13 mouse cellular contexts compared by ENCODE assay signal in the genomic region with DNA sequence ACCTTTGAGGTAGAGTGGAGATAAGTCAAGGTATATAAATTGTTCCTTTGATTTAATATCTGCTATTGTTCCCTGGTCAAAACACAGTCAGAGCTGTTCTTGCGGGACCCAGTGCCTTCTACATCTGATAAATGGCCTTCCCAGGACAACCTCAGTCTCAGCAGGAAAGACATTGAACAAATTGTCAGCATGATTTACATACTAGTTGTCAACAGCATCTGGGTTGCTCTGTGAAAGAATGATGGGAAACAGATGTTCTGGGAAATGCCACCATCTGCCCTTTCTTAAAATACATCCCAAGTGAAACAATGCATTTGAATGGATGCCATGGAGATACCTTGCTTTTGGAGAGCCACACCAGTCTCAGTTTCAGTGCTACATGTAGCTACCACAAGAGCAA.
DNase-seq lines count a peak whose midpoint lies in the region; ATAC-seq and TF ChIP-seq lines count a peak whose summit lies in the region.
"Had no signal": no experiment of that assay in that cellular context is flagged by ENCODE, and none has a peak within 500 bp of the region (broad histone marks: within the 10 kb centered on the region; RNA-seq: fewer than 3 reads in every experiment).

No protein-coding gene starts in this region.

- ATAC-seq in neural tube, embryonic 12.5 days (ENCODE audit: low FRiP score, low read depth): peak; percentile 72; the same call in 1 of the 2 replicates
- no peak for ATAC-seq in heart, embryonic 11.5 days (replicated peaks; ENCODE audit: insufficient number of reproducible peaks, low FRiP score, low TSS enrichment)
- ATAC-seq: activated CD4-positive, CD25-positive, alpha-beta regulatory T cell, adult 4 months; inflammation-experienced regulatory T-cells, adult 6 months; liver, embryonic 12.5 days had no signal

- H3K36me3 ChIP-seq in neural tube, embryonic 12.5 days: no peaks in the 10 kb centered on the region
- H3K36me3 ChIP-seq in heart, embryonic 11.5 days (ENCODE audit: control insufficient read depth, insufficient read depth, low read length): no peaks in the 10 kb centered on the region
- H3K36me3 ChIP-seq: liver, embryonic 12.5 days had no signal

- H3K4me3 ChIP-seq in layer of hippocampus, adult 2 months: no peak overlapping the region
- H3K4me3 ChIP-seq in neural tube, embryonic 12.5 days: no peak overlapping the region
- H3K4me3 ChIP-seq in heart, embryonic 11.5 days (ENCODE audit: low read depth, low read length): no peak overlapping the region
- H3K4me3 ChIP-seq: liver, embryonic 12.5 days had no signal

- no peak overlapping the region for H3K9ac ChIP-seq in neural tube, embryonic 12.5 days
- H3K9ac ChIP-seq in heart, embryonic 11.5 days (ENCODE audit: low read depth, low read length): no peak overlapping the region
- H3K9ac ChIP-seq: liver, embryonic 12.5 days had no signal

- no peaks in the 10 kb centered on the region for H3K27me3 ChIP-seq in neural tube, embryonic 12.5 days (replicated peaks)
- no peaks in the 10 kb centered on the region for H3K27me3 ChIP-seq in heart, embryonic 11.5 days (ENCODE audit: control insufficient read depth, insufficient read depth, low read length)
- H3K27me3 ChIP-seq: liver, embryonic 12.5 days had no signal

- TF ChIP-seq CTCF in layer of hippocampus, adult 2 months (conservative IDR thresholded peaks at IDR 0.05): no peak

- no peaks in the 10 kb centered on the region for H3K9me3 ChIP-seq in neural tube, embryonic 12.5 days
- H3K9me3 ChIP-seq in heart, embryonic 11.5 days (replicated peaks; ENCODE audit: control insufficient read depth, low read length): no peaks in the 10 kb centered on the region
- H3K9me3 ChIP-seq: liver, embryonic 12.5 days had no signal

- H3K27ac ChIP-seq in layer of hippocampus, adult 2 months: peak overlapping the region; percentile 36
- no peak overlapping the region for H3K27ac ChIP-seq in neural tube, embryonic 12.5 days
- no peak overlapping the region for H3K27ac ChIP-seq in heart, embryonic 11.5 days (ENCODE audit: low read depth, low read length)
- H3K27ac ChIP-seq: liver, embryonic 12.5 days had no signal

- DNase-seq in layer of hippocampus, adult 2 months (ENCODE audit: low spot score in 2 of 2): peak in 1 of 2 experiments; percentile 26
- DNase-seq in layer of hippocampus, postnatal 10 days (ENCODE audit: low spot score in 2 of 2): no peak
- peak; percentile 75 for DNase-seq in embryo, embryonic 10.5 days (ENCODE audit: low spot score)
- DNase-seq in forelimb bud, embryonic 11.5 days (ENCODE audit: low read depth, low spot score): peak; percentile 71
- DNase-seq in Muller cell, postnatal 12 days (ENCODE audit: inconsistent ontology term): no peak
- DNase-seq: cerebellum, adult 11 months; heart, adult 11 months; spleen, adult 18-20 months had no signal

- 5% methylated on average over 1 of the region's 1 CpGs for WGBS in neural tube, embryonic 12.5 days
- 9% methylated on average over 1 of the region's 1 CpGs for WGBS in heart, embryonic 11.5 days (ENCODE audit: insufficient replicate concordance)

- H3K4me2 ChIP-seq in neural tube, embryonic 12.5 days (replicated peaks): no peak overlapping the region
- H3K4me2 ChIP-seq in heart, embryonic 11.5 days: no peak overlapping the region
- H3K4me2 ChIP-seq: liver, embryonic 12.5 days had no signal

- H3K4me1 ChIP-seq in neural tube, embryonic 12.5 days: no peaks in the 10 kb centered on the region
- H3K4me1 ChIP-seq in heart, embryonic 11.5 days (ENCODE audit: control insufficient read depth, insufficient read depth, low read length): no peaks in the 10 kb centered on the region
- H3K4me1 ChIP-seq: liver, embryonic 12.5 days had no signal

Comparison
In these comparisons a context has a peak if more than half of its experiments do, and no peak if none do; other contexts are left out.
1. DNase-seq: peak in embryo, embryonic 10.5 days (single experiment) and forelimb bud, embryonic 11.5 days (single experiment); none in layer of hippocampus, postnatal 10 days (0 of 2) and Muller cell, postnatal 12 days (single experiment).